Mouse (Mus musculus) adrenal gland, adult (tissue): ENCODE measurements around the gene Dyrk2.

ENCODE experiments used
- DNase-seq, 2 experiments: peaks; one replicate each; pipeline ENCODE4 v3.0.0; 2022 to 2023; ENCODE audit warnings: low spot score in 1 of 2; ENCODE audit not compliant: inconsistent age in 2 of 2

Dyrk2 gene

DNA sequence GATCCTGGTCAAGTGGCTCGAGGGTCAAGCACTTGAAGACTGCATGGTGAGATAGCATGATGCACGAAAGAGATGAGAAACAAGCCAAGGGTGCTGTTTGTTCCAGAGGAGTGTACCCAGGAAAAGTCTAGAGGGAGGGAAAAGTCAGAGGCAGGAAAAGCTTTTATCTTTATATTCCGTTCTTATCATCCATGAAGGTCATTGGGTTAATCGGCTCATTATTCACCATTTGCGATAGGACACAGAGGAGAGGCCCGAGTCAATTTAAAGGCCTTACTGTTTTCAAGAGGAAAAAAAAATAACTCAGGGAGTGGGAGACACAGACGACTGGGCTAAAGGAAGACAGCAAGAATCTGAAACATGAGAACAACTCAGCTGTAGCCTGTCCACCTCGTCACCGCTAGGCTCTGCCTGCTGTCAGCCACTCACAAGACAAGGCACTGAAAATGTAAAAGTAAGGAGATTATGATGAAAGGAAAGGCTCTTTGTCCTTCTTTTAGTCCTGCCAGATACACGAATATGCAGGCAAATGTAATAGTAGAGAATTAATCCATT lies 22.9 kb downstream of the Dyrk2 start:
- no peak for DNase-seq

DNA sequence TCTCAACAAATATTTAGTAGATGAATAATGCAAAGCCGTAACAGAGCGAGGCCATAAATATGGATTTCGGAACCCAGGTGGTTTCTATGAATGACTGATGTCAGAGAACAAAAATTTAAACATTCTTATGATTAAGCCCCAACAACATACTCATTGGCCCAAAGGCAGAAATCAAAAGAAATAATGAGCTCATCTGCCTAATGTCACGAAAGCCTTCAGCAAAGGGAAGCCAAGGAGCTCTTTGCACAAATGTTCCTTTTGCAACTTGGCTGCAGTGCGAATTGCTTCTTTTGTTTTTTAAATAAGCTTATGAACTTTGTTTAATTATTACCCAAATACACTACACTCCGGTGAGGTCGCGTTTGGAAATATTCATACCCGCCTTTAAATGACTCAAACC lies 29.4 kb downstream of the Dyrk2 start:
- no peak for DNase-seq

DNA sequence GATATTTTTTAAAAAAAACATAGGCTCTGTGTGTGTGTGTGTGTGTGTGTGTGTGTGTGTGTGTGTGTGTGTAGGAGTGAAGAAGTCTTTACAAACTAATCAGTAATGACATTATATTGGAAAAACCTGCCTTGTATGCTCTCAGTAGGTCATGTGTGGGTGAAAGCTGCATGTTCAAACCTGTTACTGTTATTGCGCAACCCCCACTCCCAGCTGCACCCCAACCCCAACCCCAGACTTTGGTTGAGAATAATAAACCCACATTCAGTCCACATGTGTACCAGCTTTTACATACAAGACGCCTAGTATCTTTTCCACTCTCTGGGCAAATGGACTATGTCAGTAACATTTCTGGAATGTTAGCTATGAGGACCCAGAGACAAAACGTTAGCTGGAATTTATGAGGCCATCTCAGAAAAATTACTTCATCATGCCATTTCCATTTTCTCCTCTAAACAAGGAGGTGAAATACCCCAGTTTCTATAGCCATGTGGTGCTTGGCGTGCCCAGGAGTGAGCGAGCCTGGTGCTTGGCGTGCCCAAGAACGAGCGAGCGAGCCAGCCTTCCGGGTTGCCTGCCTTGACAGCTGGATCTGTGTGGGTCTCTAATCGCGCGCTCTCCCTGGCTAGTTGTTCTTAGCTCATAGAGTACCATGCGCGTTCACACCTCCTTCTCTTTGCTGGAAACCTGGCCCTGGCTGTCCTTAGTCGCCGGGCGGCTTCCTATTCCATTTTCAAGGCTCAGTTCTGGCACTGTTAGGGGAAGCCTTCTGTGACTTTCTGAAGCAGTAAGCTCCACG lies 30.5 kb downstream of the Dyrk2 start:
- no peak for DNase-seq

DNA sequence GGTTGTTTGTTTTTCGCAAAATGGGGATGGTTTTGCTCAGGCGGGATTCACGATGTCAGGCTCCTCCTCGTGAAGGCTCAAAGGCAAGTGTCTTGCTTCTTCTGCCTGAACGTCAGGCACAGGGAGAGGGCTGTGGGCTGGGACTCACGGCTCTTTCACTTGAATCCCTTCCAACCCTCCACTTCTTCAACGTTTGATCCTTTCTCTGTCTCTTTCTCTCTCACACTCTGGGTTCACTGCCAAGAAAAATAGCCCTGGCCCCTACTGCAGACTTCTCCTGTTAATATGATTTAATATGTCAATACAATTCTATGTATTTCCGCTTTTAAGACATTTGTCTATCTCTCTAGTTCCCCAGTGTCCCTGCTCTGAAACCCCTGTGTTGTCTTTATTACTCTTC lies 32.4 kb downstream of the Dyrk2 start:
- DNase-seq: no peak

DNA sequence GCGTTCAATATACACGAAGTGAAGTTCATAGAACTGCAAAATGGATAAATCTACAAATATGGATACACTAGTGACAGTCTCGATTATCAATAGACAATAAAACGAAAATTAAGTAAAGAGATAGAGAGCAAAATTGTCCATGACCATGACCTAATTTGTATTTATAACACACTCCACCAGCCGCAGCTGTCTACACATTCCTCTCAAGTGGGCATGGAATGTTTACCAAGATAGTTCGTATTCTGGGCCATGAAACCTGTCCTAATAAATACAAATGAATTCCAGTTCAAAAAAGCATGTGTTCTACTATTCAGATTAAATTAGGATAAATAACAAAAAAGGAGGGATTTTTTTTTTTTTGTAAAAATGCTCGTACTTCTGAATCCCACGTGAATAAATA lies 38.8 kb downstream of the Dyrk2 start:
- no peak for DNase-seq

DNA sequence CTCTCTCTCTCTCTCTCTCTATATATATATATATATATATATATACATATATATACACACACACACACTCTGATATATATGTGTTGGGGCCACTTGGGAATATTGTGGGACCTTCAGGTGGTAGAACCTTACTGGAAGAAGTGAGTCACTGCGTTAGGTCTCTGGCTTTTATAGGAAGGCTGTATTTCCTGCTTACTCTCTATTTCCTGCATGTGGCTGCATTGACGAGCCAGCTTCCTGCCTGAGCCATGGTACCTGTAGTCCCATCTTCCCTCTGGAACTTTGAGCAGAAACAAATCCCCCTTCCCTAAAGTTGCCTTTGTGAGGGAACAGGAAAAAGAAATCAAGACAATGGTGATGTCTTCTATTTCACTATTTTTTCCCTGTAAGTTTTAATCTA lies 40.4 kb downstream of the Dyrk2 start:
- no peak for DNase-seq

DNA sequence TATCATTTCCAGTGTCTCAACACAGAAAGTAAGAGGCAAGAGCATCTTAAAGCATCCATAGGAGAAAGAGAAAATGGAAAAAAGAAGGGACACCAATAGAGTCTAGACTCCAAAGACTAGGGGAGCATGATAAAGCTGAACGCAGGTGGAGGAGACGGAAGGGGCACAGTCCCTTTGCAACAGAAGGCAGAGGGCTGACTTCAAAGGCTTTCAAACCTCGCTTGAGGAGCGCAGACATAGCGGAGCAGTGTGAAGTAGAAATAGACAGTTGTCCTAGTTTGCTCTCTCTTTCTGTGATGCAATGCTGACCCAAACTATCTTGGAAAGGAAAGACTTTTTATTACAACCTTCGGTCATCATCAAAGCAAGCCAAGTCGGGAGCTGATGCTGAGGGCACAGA lies 42.9 kb downstream of the Dyrk2 start:
- DNase-seq: no peak

DNA sequence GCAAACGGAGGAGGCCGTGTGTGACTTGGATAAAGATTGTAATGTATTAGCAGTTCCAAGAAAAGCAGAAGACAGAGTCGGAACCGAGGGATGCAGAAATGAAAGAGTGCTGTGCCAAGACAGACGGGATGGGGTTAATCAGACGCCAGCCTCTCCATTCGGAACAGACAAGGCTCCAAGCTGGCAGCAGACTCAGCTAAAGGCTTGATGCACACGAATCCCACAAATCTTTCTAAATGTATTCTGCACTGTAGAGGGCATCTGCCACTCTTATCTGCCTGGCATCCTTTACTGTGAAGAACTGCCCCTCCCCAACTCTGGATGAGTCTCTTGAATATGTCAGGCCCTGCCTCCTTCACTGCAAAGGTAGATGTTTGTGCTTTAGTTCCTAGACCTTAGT lies 45.2 kb downstream of the Dyrk2 start:
- no peak for DNase-seq

DNA sequence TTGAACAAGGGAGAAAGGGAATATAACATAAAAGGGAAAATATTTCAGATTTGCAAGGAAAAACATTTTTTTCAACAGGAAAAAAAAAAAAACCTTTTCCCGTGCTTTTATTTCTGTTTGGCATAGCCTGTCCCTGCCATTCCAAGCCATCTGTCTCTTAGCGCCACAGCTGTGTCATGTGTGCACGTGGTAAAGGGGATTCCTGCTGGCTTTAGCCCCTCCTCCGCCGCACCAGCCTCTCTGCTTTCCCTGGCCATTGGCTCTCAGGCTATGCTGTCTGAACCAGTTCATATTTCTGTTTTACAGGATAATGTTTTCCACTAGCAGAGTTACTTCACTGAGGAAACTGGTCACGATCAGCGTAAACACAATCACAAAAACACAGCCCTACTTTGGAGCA lies 49.1 kb downstream of the Dyrk2 start:
- no peak for DNase-seq

DNA sequence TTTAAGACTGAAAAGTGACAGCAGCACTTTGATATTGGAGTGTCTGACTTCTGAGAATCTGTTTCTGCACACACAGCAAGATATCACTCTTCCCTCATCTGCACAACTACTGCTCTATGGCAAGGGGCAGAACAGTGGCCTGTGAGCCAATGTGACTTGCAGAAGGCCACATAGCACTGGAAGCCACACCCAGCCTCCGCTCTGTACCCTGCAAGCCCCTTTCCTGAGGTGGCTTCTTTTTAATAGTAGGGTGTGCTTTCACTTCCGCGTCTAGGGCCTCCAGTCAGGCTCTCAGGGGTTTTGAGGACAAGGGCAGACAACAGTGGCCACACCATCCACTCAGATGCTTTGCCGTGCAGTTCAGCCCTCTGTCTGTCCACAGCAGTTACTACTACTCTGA lies 50.2 kb downstream of the Dyrk2 start:
- no peak for DNase-seq

DNA sequence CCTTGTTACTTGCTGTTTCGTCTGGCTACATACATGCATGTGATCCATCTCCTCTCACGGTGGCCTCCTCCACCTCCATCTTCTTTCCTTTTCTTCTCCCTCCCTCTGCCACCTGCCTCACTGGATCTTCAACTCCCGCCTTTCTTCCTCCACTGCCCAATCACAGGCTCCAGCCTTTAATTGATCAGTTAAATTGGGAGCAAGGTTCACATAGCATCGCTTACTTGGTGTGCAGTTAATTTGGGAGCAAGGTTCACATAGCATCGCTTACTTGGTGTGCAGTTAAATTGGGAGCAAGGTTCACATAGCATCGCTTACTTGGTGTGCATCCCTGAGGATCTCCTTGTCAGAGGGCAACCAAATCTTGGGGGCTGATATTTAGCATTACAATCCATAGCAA lies 52.9 kb downstream of the Dyrk2 start:
- DNase-seq: no peak

DNA sequence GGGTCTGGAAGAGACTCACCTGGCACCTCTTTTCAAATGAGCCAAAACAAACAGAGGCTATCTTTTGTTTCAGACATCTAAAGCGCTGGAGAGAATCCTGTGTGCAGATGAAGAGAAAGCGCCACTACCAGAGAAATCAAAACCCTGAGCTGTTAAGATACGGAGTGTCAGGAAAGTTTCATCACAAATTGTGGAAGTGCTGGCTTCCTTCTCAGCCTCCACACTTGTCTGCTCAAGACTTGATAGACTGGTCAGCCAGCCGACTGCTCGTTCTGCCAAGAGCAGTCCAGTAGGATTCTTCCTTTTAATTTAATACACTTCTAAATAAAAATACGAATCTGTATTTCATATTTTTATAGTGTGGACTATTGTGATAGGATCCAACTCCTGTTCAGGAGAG lies 58.1 kb downstream of the Dyrk2 start:
- DNase-seq: no peak

DNA sequence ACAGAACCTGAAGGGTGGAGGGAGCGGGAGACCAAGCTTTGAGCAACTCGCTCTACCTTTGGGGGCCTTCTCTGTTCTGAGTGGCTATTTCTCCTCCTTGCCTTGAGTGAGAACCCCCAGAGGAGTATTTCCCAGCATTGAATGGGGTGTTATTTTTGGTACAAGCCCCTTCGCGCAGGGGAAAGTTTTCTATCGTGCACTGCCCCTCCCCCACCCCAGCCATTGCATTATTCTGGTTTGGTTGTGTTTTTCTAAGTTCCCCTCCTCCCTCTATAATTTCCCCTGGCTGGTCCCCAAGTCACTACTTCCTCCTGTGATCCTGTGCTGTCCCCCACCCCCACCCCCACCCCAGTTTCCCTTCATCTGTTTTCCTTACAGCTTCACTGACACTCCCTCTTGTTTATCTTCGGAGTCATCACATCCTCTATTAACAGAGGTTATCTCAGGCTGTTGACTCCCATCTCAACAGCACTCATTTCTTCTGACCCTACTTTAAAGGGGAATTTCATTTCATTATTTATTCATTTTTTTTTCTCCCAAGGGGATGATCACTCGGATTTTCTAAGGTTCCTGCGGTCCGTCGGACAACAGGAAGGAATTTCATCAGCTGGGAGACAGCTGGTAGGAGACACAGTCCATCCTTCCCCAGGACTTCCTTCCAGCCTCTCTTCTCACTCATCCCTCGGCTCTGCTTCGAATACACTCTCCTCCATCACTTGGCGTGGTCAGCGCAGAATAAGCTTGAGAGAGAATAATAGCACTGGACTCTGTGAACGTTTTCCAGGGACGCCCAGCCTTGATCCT lies 58.9 kb downstream of the Dyrk2 start:
- DNase-seq: peak; percentile 11 to 40
